Mouse (Mus musculus): ENCODE results near the gene Otud7b. TPM values are rescaled to one million over a fixed set of nuclear protein-coding genes. Genes with fewer than 3 reads are reported as not detected.

The Otud7b gene
- polyA plus RNA-seq, 1 experiment, result 46.0 TPM

GRCm38 (mm10) chr3:96064217-96064616 is 40.1 kb upstream of the Otud7b start:
- TF ChIP-seq POLR2A (IDR thresholded peaks at IDR 0.05; ENCODE audit: control insufficient read depth, low read depth, low read length), result no peak
- no peak for TF ChIP-seq CTCF (IDR thresholded peaks at IDR 0.05; ENCODE audit: control insufficient read depth, insufficient read depth, insufficient replicate concordance, low read depth, low read length)
- no peak overlapping the region for H3K27ac ChIP-seq (ENCODE audit: control insufficient read depth, insufficient read depth, low read depth, low read length)

GRCm38 (mm10) chr3:96065147-96065546 is 39.2 kb upstream of the Otud7b start:
- H3K4me1 ChIP-seq (ENCODE audit: control insufficient read depth, insufficient read depth, low read length), result peaks cover 3% of the 10 kb centered on the region
- H3K36me3 ChIP-seq (ENCODE audit: control insufficient read depth, insufficient read depth, low read length), result no peaks in the 10 kb centered on the region
- no peak for TF ChIP-seq POLR2A (IDR thresholded peaks at IDR 0.05; ENCODE audit: control insufficient read depth, low read depth, low read length)
- TF ChIP-seq CTCF (IDR thresholded peaks at IDR 0.05; ENCODE audit: control insufficient read depth, insufficient read depth, insufficient replicate concordance, low read depth, low read length), result no peak
- no peak overlapping the region for H3K27ac ChIP-seq (ENCODE audit: control insufficient read depth, insufficient read depth, low read depth, low read length)
- no peaks in the 10 kb centered on the region for H3K27me3 ChIP-seq (ENCODE audit: control insufficient read depth, insufficient read depth, low read length)
- H3K4me3 ChIP-seq (ENCODE audit: control insufficient read depth, low read depth, low read length), result no peak overlapping the region

More at GRCm38 (mm10) chr3:96064217-96064616, 40.1 kb upstream of the Otud7b start:
- no peaks in the 10 kb centered on the region for H3K36me3 ChIP-seq (ENCODE audit: control insufficient read depth, insufficient read depth, low read length)
- no peaks in the 10 kb centered on the region for H3K27me3 ChIP-seq (ENCODE audit: control insufficient read depth, insufficient read depth, low read length)
- H3K4me3 ChIP-seq (ENCODE audit: control insufficient read depth, low read depth, low read length), result no peak overlapping the region
- peaks cover 3% of the 10 kb centered on the region for H3K4me1 ChIP-seq (ENCODE audit: control insufficient read depth, insufficient read depth, low read length)

DNA sequence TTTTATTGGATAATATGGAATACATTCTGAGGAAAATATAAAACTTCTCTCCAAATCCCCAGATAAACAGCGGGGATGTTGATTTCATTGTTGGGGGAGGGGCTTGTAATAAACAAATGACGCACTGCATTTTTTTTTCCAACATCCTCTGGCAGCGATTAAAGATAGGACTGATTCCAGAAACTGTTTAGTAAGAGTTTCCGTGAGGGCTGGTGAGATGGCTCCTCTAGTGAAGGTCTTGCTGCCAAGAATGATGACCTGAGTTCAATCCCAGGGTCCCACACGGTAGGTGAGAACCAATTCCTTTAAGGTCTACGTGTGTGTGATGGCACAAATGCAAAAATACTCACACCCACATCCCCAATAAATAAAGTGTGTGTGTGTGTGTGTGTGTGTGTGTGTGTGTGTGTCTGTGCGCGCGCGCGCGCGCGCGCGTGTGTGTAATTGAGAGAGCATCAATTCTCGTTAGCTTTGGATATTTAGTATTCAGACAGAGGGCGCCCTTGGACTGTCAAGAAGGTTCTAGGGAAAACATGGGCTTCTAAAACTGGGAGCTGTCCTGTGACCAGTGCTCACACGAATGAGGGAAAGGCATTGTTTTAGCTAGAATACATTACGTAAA is 38.5 kb upstream of the Otud7b start:
- TF ChIP-seq CTCF (IDR thresholded peaks at IDR 0.05; ENCODE audit: control insufficient read depth, insufficient read depth, insufficient replicate concordance, low read depth, low read length) (no peak), POLR2A (IDR thresholded peaks at IDR 0.05; ENCODE audit: control insufficient read depth, low read depth, low read length) (no peak)
- Histone ChIP-seq H3K4me1 (ENCODE audit: control insufficient read depth, insufficient read depth, low read length) (peaks cover 3% of the 10 kb centered on the region), H3K4me3 (ENCODE audit: control insufficient read depth, low read depth, low read length) (peak overlapping the region; percentile 13), H3K27me3 (ENCODE audit: control insufficient read depth, insufficient read depth, low read length) (no peaks in the 10 kb centered on the region), H3K36me3 (ENCODE audit: control insufficient read depth, insufficient read depth, low read length) (no peaks in the 10 kb centered on the region), H3K27ac (ENCODE audit: control insufficient read depth, insufficient read depth, low read depth, low read length) (no peak overlapping the region)

DNA sequence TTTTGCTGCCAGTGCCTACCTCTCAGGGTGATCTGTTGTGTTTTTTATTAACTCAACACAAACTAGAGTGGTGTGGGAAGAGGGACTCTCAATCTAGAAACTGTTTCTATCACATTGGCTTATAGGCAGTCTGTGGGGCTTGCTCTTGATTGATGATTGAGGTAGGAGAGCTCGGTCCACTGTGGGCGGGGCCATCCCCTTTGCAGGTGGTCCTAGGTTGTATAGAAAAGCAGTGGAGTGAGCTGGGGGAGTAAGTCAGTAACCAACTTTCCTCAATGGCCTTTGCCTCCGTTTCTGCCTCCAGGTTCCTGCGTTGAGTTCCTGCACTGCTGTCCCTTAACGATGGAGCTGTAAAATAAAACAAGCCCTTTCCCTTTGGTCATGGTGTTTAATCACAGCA is 37.6 kb upstream of the Otud7b start:
- Histone ChIP-seq H3K27ac (ENCODE audit: control insufficient read depth, insufficient read depth, low read depth, low read length) (no peak overlapping the region), H3K27me3 (ENCODE audit: control insufficient read depth, insufficient read depth, low read length) (no peaks in the 10 kb centered on the region), H3K36me3 (ENCODE audit: control insufficient read depth, insufficient read depth, low read length) (no peaks in the 10 kb centered on the region), H3K4me1 (ENCODE audit: control insufficient read depth, insufficient read depth, low read length) (peaks cover 3% of the 10 kb centered on the region), H3K4me3 (ENCODE audit: control insufficient read depth, low read depth, low read length) (no peak overlapping the region)
- TF ChIP-seq POLR2A (IDR thresholded peaks at IDR 0.05; ENCODE audit: control insufficient read depth, low read depth, low read length), result no peak
- no peak for TF ChIP-seq CTCF (IDR thresholded peaks at IDR 0.05; ENCODE audit: control insufficient read depth, insufficient read depth, insufficient replicate concordance, low read depth, low read length)

- Histone ChIP-seq H3K36me3 (ENCODE audit: control insufficient read depth, insufficient read depth, low read length) (no peaks in the 10 kb centered on the region), H3K4me1 (ENCODE audit: control insufficient read depth, insufficient read depth, low read length) (peaks cover 3% of the 10 kb centered on the region), H3K27ac (ENCODE audit: control insufficient read depth, insufficient read depth, low read depth, low read length) (no peak overlapping the region), H3K4me3 (ENCODE audit: control insufficient read depth, low read depth, low read length) (peak overlapping the region; percentile 12; the same call in 1 of the 2 replicates), H3K27me3 (ENCODE audit: control insufficient read depth, insufficient read depth, low read length) (no peaks in the 10 kb centered on the region)
- TF ChIP-seq POLR2A (IDR thresholded peaks at IDR 0.05; ENCODE audit: control insufficient read depth, low read depth, low read length) (no peak), CTCF (IDR thresholded peaks at IDR 0.05; ENCODE audit: control insufficient read depth, insufficient read depth, insufficient replicate concordance, low read depth, low read length) (no peak)
Observed at GRCm38 (mm10) chr3:96069046-96069445, 35.3 kb upstream of the Otud7b start.

DNA sequence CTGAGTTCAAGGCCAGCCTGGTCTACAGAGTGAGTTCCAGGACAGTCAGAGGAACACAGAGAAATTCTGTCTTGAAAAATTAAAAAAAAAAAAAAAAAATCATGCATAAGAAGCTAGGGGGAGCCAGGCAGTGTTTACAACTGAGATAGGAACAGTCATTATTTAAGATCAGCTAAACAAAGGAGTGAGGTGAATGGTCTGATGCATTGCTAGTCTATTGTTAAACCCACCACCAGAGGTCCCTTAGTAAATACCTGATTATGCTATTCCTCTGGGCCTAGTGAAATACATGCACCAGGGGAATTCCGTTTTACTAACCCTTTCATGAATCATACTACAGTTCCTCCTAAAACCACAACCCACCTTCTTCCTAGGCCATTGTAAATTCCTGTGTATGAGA is 34.8 kb upstream of the Otud7b start:
- Histone ChIP-seq H3K27me3 (ENCODE audit: control insufficient read depth, insufficient read depth, low read length) (no peaks in the 10 kb centered on the region), H3K27ac (ENCODE audit: control insufficient read depth, insufficient read depth, low read depth, low read length) (no peak overlapping the region), H3K36me3 (ENCODE audit: control insufficient read depth, insufficient read depth, low read length) (no peaks in the 10 kb centered on the region), H3K4me1 (ENCODE audit: control insufficient read depth, insufficient read depth, low read length) (peaks cover 3% of the 10 kb centered on the region), H3K4me3 (ENCODE audit: control insufficient read depth, low read depth, low read length) (no peak overlapping the region; the same call in 1 of the 2 replicates)
- no peak for TF ChIP-seq CTCF (IDR thresholded peaks at IDR 0.05; ENCODE audit: control insufficient read depth, insufficient read depth, insufficient replicate concordance, low read depth, low read length)
- TF ChIP-seq POLR2A (IDR thresholded peaks at IDR 0.05; ENCODE audit: control insufficient read depth, low read depth, low read length), result no peak

GRCm38 (mm10) chr3:96070241-96070640 is 34.1 kb upstream of the Otud7b start:
- Histone ChIP-seq H3K27ac (ENCODE audit: control insufficient read depth, insufficient read depth, low read depth, low read length) (no peak overlapping the region), H3K27me3 (ENCODE audit: control insufficient read depth, insufficient read depth, low read length) (no peaks in the 10 kb centered on the region), H3K4me1 (ENCODE audit: control insufficient read depth, insufficient read depth, low read length) (peaks cover 3% of the 10 kb centered on the region), H3K36me3 (ENCODE audit: control insufficient read depth, insufficient read depth, low read length) (no peaks in the 10 kb centered on the region), H3K4me3 (ENCODE audit: control insufficient read depth, low read depth, low read length) (no peak overlapping the region)
- TF ChIP-seq POLR2A (IDR thresholded peaks at IDR 0.05; ENCODE audit: control insufficient read depth, low read depth, low read length) (no peak), CTCF (IDR thresholded peaks at IDR 0.05; ENCODE audit: control insufficient read depth, insufficient read depth, insufficient replicate concordance, low read depth, low read length) (no peak)

Measured in testis, adult 2 months (tissue).